Mouse (Mus musculus): ENCODE measurements around the gene Il21r. TPM values are rescaled to one million over a fixed set of nuclear protein-coding genes. Genes with fewer than 3 reads are reported as not detected.

Gene Il21r
- total and polyA plus RNA-seq, 3 experiments, result 103 to 252 (median 142) TPM

GRCm38 (mm10) chr7:125579545-125580219, 23.5 kb upstream of the Il21r start:
- H3K4me3 ChIP-seq (replicated peaks in 1 of 3; ENCODE audit: low read depth in 2 of 3, low read length in 2 of 3, poor library complexity in 1 of 3), result peak overlapping the region in 1 of 3 experiments; percentile 31
- DNase-seq (ENCODE audit: extremely low read depth), result no peak
- H3K79me2 ChIP-seq (replicated peaks; ENCODE audit: control insufficient read depth, extremely low read depth, insufficient read depth, poor library complexity, severe bottlenecking), result no peaks in the 10 kb centered on the region
- no peak overlapping the region; the same call in 1 of the 2 replicates for H3K27ac ChIP-seq (ENCODE audit: insufficient read depth, low read depth)
- no peaks in the 10 kb centered on the region for H3K27me3 ChIP-seq (replicated peaks)
- H3K4me1 ChIP-seq (ENCODE audit: control insufficient read depth in 1 of 2, insufficient read depth in 2 of 2), result peaks cover 30 to 68% of the 10 kb centered on the region in 2 experiments
- no peak overlapping the region for H3K9ac ChIP-seq (ENCODE audit: insufficient read depth, low read depth)
- no peak for TF ChIP-seq ZMIZ1 (IDR thresholded peaks at IDR 0.05; ENCODE audit: low read depth, low read length)
- TF ChIP-seq EP300 (IDR thresholded peaks at IDR 0.05; ENCODE audit: low read length), result no peak
- TF ChIP-seq POLR2AphosphoS2 (IDR thresholded peaks at IDR 0.05; ENCODE audit: low read depth, low read length), result 0 out of 2 replicates have a peak, but pooled peaks have one; percentile 64
- TF ChIP-seq SMC3 (IDR thresholded peaks at IDR 0.05; ENCODE audit: low read depth, low read length), result no peak
- TF ChIP-seq CHD2 (IDR thresholded peaks at IDR 0.05; ENCODE audit: low read length), result no peak
- TF ChIP-seq IRF4 (IDR thresholded peaks at IDR 0.05; ENCODE audit: low read depth, low read length), result no peak
- no peak for TF ChIP-seq GABPA (IDR thresholded peaks at IDR 0.05; ENCODE audit: insufficient replicate concordance, low read depth, low read length)
- TF ChIP-seq CTCF (conservative IDR thresholded peaks at IDR 0.05 in 1 of 2, IDR thresholded peaks at IDR 0.05 in 1 of 2; ENCODE audit: low read depth in 2 of 2, low read length in 2 of 2), result no peak
- H3K4me2 ChIP-seq (ENCODE audit: insufficient read depth, low read depth, poor library complexity, severe bottlenecking), result no peak overlapping the region
- dilution Hi-C loops (cut with MboI; ENCODE audit: extremely low pct_ligation_motif_present, extremely low pct_unique_long_range_greater_than_20kb, low sequenced_read_pairs) (no loop called here), in situ Hi-C loops (cut with MboI; ENCODE audit: low pct_ligation_motif_present, low pct_unique_long_range_greater_than_20kb, low sequenced_read_pairs) (no loop called here)
- peaks cover 24 to 35% of the 10 kb centered on the region in 2 experiments for H3K36me3 ChIP-seq (replicated peaks in 1 of 2; ENCODE audit: control insufficient read depth in 1 of 2, insufficient read depth in 1 of 2, low read length in 1 of 2)
- no peaks in the 10 kb centered on the region for H3K9me3 ChIP-seq (replicated peaks; ENCODE audit: low read length)

- H3K4me1 ChIP-seq (ENCODE audit: control insufficient read depth in 1 of 2, insufficient read depth in 2 of 2), result peaks cover 30 to 67% of the 10 kb centered on the region in 2 experiments
- in situ Hi-C loops (cut with MboI; ENCODE audit: low pct_ligation_motif_present, low pct_unique_long_range_greater_than_20kb, low sequenced_read_pairs), result no loop called here
- H3K4me2 ChIP-seq (ENCODE audit: insufficient read depth, low read depth, poor library complexity, severe bottlenecking), result no peak overlapping the region
Measured at GRCm38 (mm10) chr7:125580220-125580549, 23.0 kb upstream of the Il21r start.

GRCm38 (mm10) chr7:125580625-125581316, 22.5 kb upstream of the Il21r start:
- H3K4me2 ChIP-seq (ENCODE audit: insufficient read depth, low read depth, poor library complexity, severe bottlenecking), result peak overlapping the region; percentile 46
- in situ Hi-C loops (cut with MboI; ENCODE audit: low pct_ligation_motif_present, low pct_unique_long_range_greater_than_20kb, low sequenced_read_pairs), result no loop called here
- dilution Hi-C loops (cut with MboI; ENCODE audit: extremely low pct_ligation_motif_present, extremely low pct_unique_long_range_greater_than_20kb, low sequenced_read_pairs), result no loop called here
- no peak for DNase-seq (ENCODE audit: extremely low read depth)
- H3K4me3 ChIP-seq (replicated peaks in 1 of 3; ENCODE audit: low read depth in 2 of 3, low read length in 2 of 3, poor library complexity in 1 of 3), result peak overlapping the region; percentile 37 to 58 (median 37)
- peaks cover 30 to 61% of the 10 kb centered on the region in 2 experiments for H3K4me1 ChIP-seq (ENCODE audit: control insufficient read depth in 1 of 2, insufficient read depth in 2 of 2)
- no peaks in the 10 kb centered on the region for H3K9me3 ChIP-seq (replicated peaks; ENCODE audit: low read length)
- no peaks in the 10 kb centered on the region for H3K79me2 ChIP-seq (replicated peaks; ENCODE audit: control insufficient read depth, extremely low read depth, insufficient read depth, poor library complexity, severe bottlenecking)
- H3K36me3 ChIP-seq (replicated peaks in 1 of 2; ENCODE audit: control insufficient read depth in 1 of 2, insufficient read depth in 1 of 2, low read length in 1 of 2), result peaks cover 15 to 24% of the 10 kb centered on the region in 2 experiments
- peak overlapping the region; percentile 20; the same call in 1 of the 2 replicates for H3K9ac ChIP-seq (ENCODE audit: insufficient read depth, low read depth)
- no peaks in the 10 kb centered on the region for H3K27me3 ChIP-seq (replicated peaks)
- peak; percentile 79 for TF ChIP-seq RCOR1 (conservative IDR thresholded peaks at IDR 0.05; ENCODE audit: low read depth, low read length)
- TF ChIP-seq MAX (IDR thresholded peaks at IDR 0.05; ENCODE audit: low read length), result peak; percentile 33; the same call in 1 of the 2 replicates
- no peak for TF ChIP-seq ZMIZ1 (IDR thresholded peaks at IDR 0.05; ENCODE audit: low read depth, low read length)
- TF ChIP-seq POLR2A (IDR thresholded peaks at IDR 0.05; ENCODE audit: low read depth, low read length), result 0 out of 2 replicates have a peak, but pooled peaks have one; percentile 5
- TF ChIP-seq MAZ (IDR thresholded peaks at IDR 0.05; ENCODE audit: low read depth, low read length), result no peak
- no peak for TF ChIP-seq JUND (conservative IDR thresholded peaks at IDR 0.05; ENCODE audit: low read depth, low read length)
- 0 out of 2 replicates have a peak, but pooled peaks have one; percentile 5 for TF ChIP-seq MYC (IDR thresholded peaks at IDR 0.05; ENCODE audit: low read depth, low read length)
- TF ChIP-seq CHD1 (IDR thresholded peaks at IDR 0.05; ENCODE audit: low read depth, low read length), result no peak
- TF ChIP-seq ZNF384 (IDR thresholded peaks at IDR 0.05; ENCODE audit: low read depth, low read length), result 0 out of 2 replicates have a peak, but pooled peaks have one; percentile 22
- TF ChIP-seq TCF12 (IDR thresholded peaks at IDR 0.05; ENCODE audit: low read depth, low read length), result no peak
- TF ChIP-seq E2F4 (IDR thresholded peaks at IDR 0.05; ENCODE audit: insufficient replicate concordance, low read depth, low read length), result no peak
- TF ChIP-seq UBTF (IDR thresholded peaks at IDR 0.05; ENCODE audit: low read depth, low read length), result no peak
- no peak for TF ChIP-seq NELFE (IDR thresholded peaks at IDR 0.05; ENCODE audit: low read depth, low read length)
- no peak overlapping the region for H3K27ac ChIP-seq (ENCODE audit: insufficient read depth, low read depth)

More at GRCm38 (mm10) chr7:125580220-125580549, 23.0 kb upstream of the Il21r start:
- dilution Hi-C loops (cut with MboI; ENCODE audit: extremely low pct_ligation_motif_present, extremely low pct_unique_long_range_greater_than_20kb, low sequenced_read_pairs), result no loop called here
- Histone ChIP-seq H3K4me3 (replicated peaks in 1 of 3; ENCODE audit: low read depth in 2 of 3, low read length in 2 of 3, poor library complexity in 1 of 3) (peak overlapping the region in 1 of 3 experiments; percentile 31), H3K27ac (ENCODE audit: insufficient read depth, low read depth) (no peak overlapping the region; the same call in 1 of the 2 replicates), H3K36me3 (replicated peaks in 1 of 2; ENCODE audit: control insufficient read depth in 1 of 2, insufficient read depth in 1 of 2, low read length in 1 of 2) (peaks cover 19 to 30% of the 10 kb centered on the region in 2 experiments), H3K9me3 (replicated peaks; ENCODE audit: low read length) (no peaks in the 10 kb centered on the region), H3K9ac (ENCODE audit: insufficient read depth, low read depth) (no peak overlapping the region), H3K79me2 (replicated peaks; ENCODE audit: control insufficient read depth, extremely low read depth, insufficient read depth, poor library complexity, severe bottlenecking) (no peaks in the 10 kb centered on the region), H3K27me3 (replicated peaks) (no peaks in the 10 kb centered on the region)
- TF ChIP-seq NRF1 (IDR thresholded peaks at IDR 0.05; ENCODE audit: low read depth, low read length) (no peak), MAX (IDR thresholded peaks at IDR 0.05; ENCODE audit: low read length) (0 out of 2 replicates have a peak, but pooled peaks have one; percentile 29), POLR2AphosphoS2 (IDR thresholded peaks at IDR 0.05; ENCODE audit: low read depth, low read length) (peak; percentile 77), CTCF (conservative IDR thresholded peaks at IDR 0.05 in 1 of 2, IDR thresholded peaks at IDR 0.05 in 1 of 2; ENCODE audit: low read depth in 2 of 2, low read length in 2 of 2) (peak in 1 of 2 experiments; percentile 15; a peak in 1 of 4 replicates)
- no peak for DNase-seq (ENCODE audit: extremely low read depth)
